Mouse (Mus musculus): Measurements from ENCODE around the gene St6galnac3. TPM values are rescaled to one million over a fixed set of nuclear protein-coding genes. Genes with fewer than 3 reads are reported as not detected.

St6galnac3 gene
- total and polyA plus RNA-seq, 3 experiments, result 0.08 to 1.1 (median 0.38) TPM

- Histone ChIP-seq H3K36me3 (replicated peaks in 1 of 2; ENCODE audit: control insufficient read depth in 1 of 2, insufficient read depth in 1 of 2, low read length in 1 of 2) (no peaks in the 10 kb centered on the region), H3K4me1 (ENCODE audit: control insufficient read depth in 1 of 2, insufficient read depth in 2 of 2) (peaks cover 20 to 23% of the 10 kb centered on the region in 2 experiments), H3K27ac (ENCODE audit: insufficient read depth, low read depth) (no peak overlapping the region), H3K4me2 (ENCODE audit: insufficient read depth, low read depth, poor library complexity, severe bottlenecking) (no peak overlapping the region), H3K9me3 (replicated peaks; ENCODE audit: low read length) (no peaks in the 10 kb centered on the region), H3K4me3 (replicated peaks in 1 of 3; ENCODE audit: low read depth in 2 of 3, low read length in 2 of 3, poor library complexity in 1 of 3) (no peak overlapping the region), H3K9ac (ENCODE audit: insufficient read depth, low read depth) (no peak overlapping the region), H3K79me2 (replicated peaks; ENCODE audit: control insufficient read depth, extremely low read depth, insufficient read depth, poor library complexity, severe bottlenecking) (no peaks in the 10 kb centered on the region), H3K27me3 (replicated peaks) (no peaks in the 10 kb centered on the region)
- in situ Hi-C loops (cut with MboI; ENCODE audit: low pct_ligation_motif_present, low pct_unique_long_range_greater_than_20kb, low sequenced_read_pairs), result no loop called here
- no peak for DNase-seq (ENCODE audit: extremely low read depth)
- dilution Hi-C loops (cut with MboI; ENCODE audit: extremely low pct_ligation_motif_present, extremely low pct_unique_long_range_greater_than_20kb, low sequenced_read_pairs), result no loop called here
- no peak for TF ChIP-seq BHLHE40 (IDR thresholded peaks at IDR 0.05; ENCODE audit: low read depth, low read length)
- no peak for TF ChIP-seq USF2 (conservative IDR thresholded peaks at IDR 0.05; ENCODE audit: low read depth, low read length)
- no peak for TF ChIP-seq NRF1 (IDR thresholded peaks at IDR 0.05; ENCODE audit: low read depth, low read length)
- no peak for TF ChIP-seq CHD2 (IDR thresholded peaks at IDR 0.05; ENCODE audit: low read length)
- TF ChIP-seq PAX5 (IDR thresholded peaks at IDR 0.05; ENCODE audit: low read length), result no peak
- no peak for TF ChIP-seq ETS1 (conservative IDR thresholded peaks at IDR 0.05; ENCODE audit: low read depth, low read length)
- TF ChIP-seq RCOR1 (conservative IDR thresholded peaks at IDR 0.05; ENCODE audit: low read depth, low read length), result no peak
- no peak for TF ChIP-seq HCFC1 (IDR thresholded peaks at IDR 0.05; ENCODE audit: low read depth, low read length)
- no peak for TF ChIP-seq SMC3 (IDR thresholded peaks at IDR 0.05; ENCODE audit: low read depth, low read length)
- no peak for TF ChIP-seq MAX (IDR thresholded peaks at IDR 0.05; ENCODE audit: low read length)
- TF ChIP-seq CHD1 (IDR thresholded peaks at IDR 0.05; ENCODE audit: low read depth, low read length), result no peak
- TF ChIP-seq UBTF (IDR thresholded peaks at IDR 0.05; ENCODE audit: low read depth, low read length), result no peak
- no peak for TF ChIP-seq TBP (conservative IDR thresholded peaks at IDR 0.05; ENCODE audit: low read depth, low read length)
- TF ChIP-seq MEF2A (IDR thresholded peaks at IDR 0.05; ENCODE audit: borderline replicate concordance, low read depth, low read length), result no peak
- TF ChIP-seq RAD21 (IDR thresholded peaks at IDR 0.05; ENCODE audit: low read depth, low read length), result no peak
- TF ChIP-seq KAT2A (IDR thresholded peaks at IDR 0.05; ENCODE audit: insufficient replicate concordance, low read length), result no peak
- no peak for TF ChIP-seq MYC (IDR thresholded peaks at IDR 0.05; ENCODE audit: low read depth, low read length)
These were observed 244.9 kb downstream of the St6galnac3 start for GRCm38 (mm10) chr3:153480005-153480635.

GRCm38 (mm10) chr3:153475919-153476318 is 249.1 kb downstream of the St6galnac3 start:
- no peaks in the 10 kb centered on the region for H3K79me2 ChIP-seq (replicated peaks; ENCODE audit: control insufficient read depth, extremely low read depth, insufficient read depth, poor library complexity, severe bottlenecking)
- no peaks in the 10 kb centered on the region for H3K27me3 ChIP-seq (replicated peaks)
- dilution Hi-C loops (cut with MboI; ENCODE audit: extremely low pct_ligation_motif_present, extremely low pct_unique_long_range_greater_than_20kb, low sequenced_read_pairs) (no loop called here), in situ Hi-C loops (cut with MboI; ENCODE audit: low pct_ligation_motif_present, low pct_unique_long_range_greater_than_20kb, low sequenced_read_pairs) (no loop called here)
- no peak overlapping the region for H3K9ac ChIP-seq (ENCODE audit: insufficient read depth, low read depth)
- peak overlapping the region in 1 of 3 experiments; percentile 20 for H3K4me3 ChIP-seq (replicated peaks in 1 of 3; ENCODE audit: low read depth in 2 of 3, low read length in 2 of 3, poor library complexity in 1 of 3)
- DNase-seq (ENCODE audit: extremely low read depth), result no peak
- H3K27ac ChIP-seq (ENCODE audit: insufficient read depth, low read depth), result no peak overlapping the region
- no peaks in the 10 kb centered on the region for H3K9me3 ChIP-seq (replicated peaks; ENCODE audit: low read length)
- H3K4me1 ChIP-seq (ENCODE audit: control insufficient read depth in 1 of 2, insufficient read depth in 2 of 2), result peaks cover 15 to 19% of the 10 kb centered on the region in 2 experiments
- H3K36me3 ChIP-seq (replicated peaks in 1 of 2; ENCODE audit: control insufficient read depth in 1 of 2, insufficient read depth in 1 of 2, low read length in 1 of 2), result no peaks in the 10 kb centered on the region
- no peak overlapping the region for H3K4me2 ChIP-seq (ENCODE audit: insufficient read depth, low read depth, poor library complexity, severe bottlenecking)
- TF ChIP-seq RAD21 (IDR thresholded peaks at IDR 0.05; ENCODE audit: low read depth, low read length) (no peak), ELF1 (IDR thresholded peaks at IDR 0.05; ENCODE audit: low read depth, low read length) (peak; percentile 58), UBTF (IDR thresholded peaks at IDR 0.05; ENCODE audit: low read depth, low read length) (no peak), NELFE (IDR thresholded peaks at IDR 0.05; ENCODE audit: low read depth, low read length) (no peak), BHLHE40 (IDR thresholded peaks at IDR 0.05; ENCODE audit: low read depth, low read length) (peak; percentile 69; the same call in 1 of the 2 replicates), MYC (IDR thresholded peaks at IDR 0.05; ENCODE audit: low read depth, low read length) (0 out of 2 replicates have a peak, but pooled peaks have one; percentile 23), MEF2A (IDR thresholded peaks at IDR 0.05; ENCODE audit: borderline replicate concordance, low read depth, low read length) (no peak), USF1 (IDR thresholded peaks at IDR 0.05; ENCODE audit: low read depth, low read length) (peak; percentile 63), MAX (IDR thresholded peaks at IDR 0.05; ENCODE audit: low read length) (peak; percentile 61), CHD1 (IDR thresholded peaks at IDR 0.05; ENCODE audit: low read depth, low read length) (no peak), IRF4 (IDR thresholded peaks at IDR 0.05; ENCODE audit: low read depth, low read length) (no peak), TCF12 (IDR thresholded peaks at IDR 0.05; ENCODE audit: low read depth, low read length) (0 out of 2 replicates have a peak, but pooled peaks have one; percentile 46), POLR2AphosphoS2 (IDR thresholded peaks at IDR 0.05; ENCODE audit: low read depth, low read length) (no peak), MAFK (IDR thresholded peaks at IDR 0.05; ENCODE audit: insufficient replicate concordance, low read length) (no peak), MAZ (IDR thresholded peaks at IDR 0.05; ENCODE audit: low read depth, low read length) (no peak), GABPA (IDR thresholded peaks at IDR 0.05; ENCODE audit: insufficient replicate concordance, low read depth, low read length) (no peak), EP300 (IDR thresholded peaks at IDR 0.05; ENCODE audit: low read length) (0 out of 2 replicates have a peak, but pooled peaks have one; percentile 15), RCOR1 (conservative IDR thresholded peaks at IDR 0.05; ENCODE audit: low read depth, low read length) (no peak), TBP (conservative IDR thresholded peaks at IDR 0.05; ENCODE audit: low read depth, low read length) (no peak), KAT2A (IDR thresholded peaks at IDR 0.05; ENCODE audit: insufficient replicate concordance, low read length) (no peak), E2F4 (IDR thresholded peaks at IDR 0.05; ENCODE audit: insufficient replicate concordance, low read depth, low read length) (no peak), ZNF384 (IDR thresholded peaks at IDR 0.05; ENCODE audit: low read depth, low read length) (no peak), POLR2A (IDR thresholded peaks at IDR 0.05; ENCODE audit: low read depth, low read length) (no peak), USF2 (conservative IDR thresholded peaks at IDR 0.05; ENCODE audit: low read depth, low read length) (peak; percentile 22)

Measured in CH12.LX (cell line).